In the genomic region with DNA sequence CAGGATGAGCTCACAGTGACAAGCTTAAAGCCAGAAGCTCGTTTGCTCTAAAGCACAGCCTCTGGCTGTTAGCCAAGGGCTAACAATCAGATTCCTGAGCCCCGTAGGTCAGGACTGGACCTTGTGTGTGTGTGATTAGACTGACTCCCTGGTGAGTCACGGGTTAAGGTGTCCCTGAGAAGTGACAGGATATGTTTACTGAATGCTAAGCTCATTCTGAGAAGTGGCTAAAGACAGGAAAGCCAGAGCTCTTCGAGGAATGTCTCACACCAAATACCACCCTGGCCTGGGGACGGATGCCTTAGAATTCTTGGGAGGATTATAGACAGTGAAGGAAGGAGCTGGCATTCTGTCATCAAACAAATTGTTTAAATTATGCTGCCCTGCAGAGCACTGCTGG, we compare ENCODE assay signal across 8 mouse cellular contexts. TPM values are rescaled to one million over a fixed set of nuclear protein-coding genes. Genes with fewer than 3 reads are reported as not detected.
DNase-seq lines count a peak whose midpoint lies in the region; ATAC-seq and TF ChIP-seq lines count a peak whose summit lies in the region.

No protein-coding gene starts in this region.

- no peaks in the 10 kb centered on the region for H3K9me3 ChIP-seq in embryonic facial prominence, embryonic 15.5 days (replicated peaks)
- no peaks in the 10 kb centered on the region for H3K9me3 ChIP-seq in limb, embryonic 13.5 days

- peak overlapping the region; percentile 46 for H3K27ac ChIP-seq in liver, adult 2 months (replicated peaks; ENCODE audit: insufficient read depth, low read depth, low read length)
- H3K27ac ChIP-seq in embryonic facial prominence, embryonic 15.5 days (replicated peaks): peak overlapping the region; percentile 85
- H3K27ac ChIP-seq in limb, embryonic 13.5 days: peak overlapping the region; percentile 81
- H3K27ac ChIP-seq in layer of hippocampus, adult 2 months: no peak overlapping the region

- no peak overlapping the region for H3K4me3 ChIP-seq in liver, adult 2 months (ENCODE audit: insufficient read depth, low read depth, low read length)
- H3K4me3 ChIP-seq in embryonic facial prominence, embryonic 15.5 days (replicated peaks): no peak overlapping the region
- no peak overlapping the region for H3K4me3 ChIP-seq in limb, embryonic 13.5 days
- H3K4me3 ChIP-seq in layer of hippocampus, adult 2 months: no peak overlapping the region

- peaks cover 11% of the 10 kb centered on the region for H3K36me3 ChIP-seq in liver, adult 2 months (ENCODE audit: control insufficient read depth, insufficient read depth, low read length)
- H3K36me3 ChIP-seq in embryonic facial prominence, embryonic 15.5 days: peaks cover 65% of the 10 kb centered on the region
- H3K36me3 ChIP-seq in limb, embryonic 13.5 days: peaks cover 75% of the 10 kb centered on the region

- TF ChIP-seq CTCF in liver, adult 2 months (IDR thresholded peaks at IDR 0.05; ENCODE audit: low read depth, low read length): no peak
- TF ChIP-seq CTCF in layer of hippocampus, adult 2 months (conservative IDR thresholded peaks at IDR 0.05): no peak

- 0 out of 2 replicates have a peak overlapping the region, but pooled peaks have one; percentile 17 for H3K4me2 ChIP-seq in embryonic facial prominence, embryonic 15.5 days (replicated peaks)
- no peak overlapping the region for H3K4me2 ChIP-seq in limb, embryonic 13.5 days (replicated peaks)

- no peak for TF ChIP-seq POLR2A in liver, adult 2 months (IDR thresholded peaks at IDR 0.05; ENCODE audit: extremely low read depth, insufficient read depth, low read length)

- peaks cover 20% of the 10 kb centered on the region for H3K4me1 ChIP-seq in liver, adult 2 months (ENCODE audit: control insufficient read depth, insufficient read depth, low read length)
- H3K4me1 ChIP-seq in embryonic facial prominence, embryonic 15.5 days: peaks cover 38% of the 10 kb centered on the region
- peaks cover 24% of the 10 kb centered on the region for H3K4me1 ChIP-seq in limb, embryonic 13.5 days

- no peaks in the 10 kb centered on the region for H3K27me3 ChIP-seq in liver, adult 2 months (ENCODE audit: control insufficient read depth, insufficient read depth, low read length)
- no peaks in the 10 kb centered on the region for H3K27me3 ChIP-seq in embryonic facial prominence, embryonic 15.5 days
- H3K27me3 ChIP-seq in limb, embryonic 13.5 days: no peaks in the 10 kb centered on the region

- H3K79me2 ChIP-seq in liver, adult 2 months (ENCODE audit: control insufficient read depth, insufficient read depth, low read length): no peaks in the 10 kb centered on the region

- no peak for DNase-seq in liver, adult 2 months (ENCODE audit: extremely low read depth, low read depth, low spot score)
- no peak for DNase-seq in liver
- DNase-seq in retina, embryonic 14.5 days (ENCODE audit: low spot score): peak; percentile 5
- DNase-seq in layer of hippocampus, adult 2 months (ENCODE audit: low spot score in 2 of 2): no peak
- no peak for DNase-seq in urinary bladder, postnatal 10 days (ENCODE audit: low spot score)
- no peak for DNase-seq in layer of hippocampus, postnatal 25 days (ENCODE audit: extremely low spot score in 1 of 2, low spot score in 1 of 2)

- ATAC-seq in embryonic facial prominence, embryonic 15.5 days (ENCODE audit: insufficient number of reproducible peaks, low FRiP score, low TSS enrichment, low read depth): peak; percentile 31
- ATAC-seq in limb, embryonic 13.5 days (ENCODE audit: low FRiP score, low read depth): no peak

- peak overlapping the region; percentile 22; the same call in 1 of the 2 replicates for H3K9ac ChIP-seq in liver, adult 2 months (ENCODE audit: low read depth, low read length)
- no peak overlapping the region for H3K9ac ChIP-seq in embryonic facial prominence, embryonic 15.5 days
- peak overlapping the region; percentile 25; the same call in 1 of the 2 replicates for H3K9ac ChIP-seq in limb, embryonic 13.5 days

- WGBS in liver, adult 2 months: 6% methylated on average over 5 of the region's 5 CpGs
- 3% methylated on average over 5 of the region's 5 CpGs for WGBS in embryonic facial prominence, embryonic 15.5 days
- WGBS in limb, embryonic 13.5 days: 4% methylated on average over 5 of the region's 5 CpGs

RNA-seq across cellular contexts. Expression of gene Rps16, which starts 7.5 kb away (rescaled TPM):
- total RNA-seq in liver, adult 2 months (2014; rRNA removed): 110 and 136 TPM in 2 replicates
- polyA plus RNA-seq in liver, adult 2 months (2012; rRNA removed): 471 and 577 TPM in 2 replicates
- 1,000 and 1,004 TPM in 2 replicates for polyA plus RNA-seq in embryonic facial prominence, embryonic 15.5 days (2015; fragmentation: Nextera tagmentation; extraction: Ambion mirVana)
- 908 and 932 TPM in 2 replicates for polyA plus RNA-seq in limb, embryonic 13.5 days (2015; fragmentation: Nextera tagmentation; extraction: Ambion mirVana)
- 100 to 1,000 TPM; 490 to 496 TPM for total RNA-seq in layer of hippocampus, adult 2 months (2021)
- total RNA-seq in layer of hippocampus, postnatal 25 days (2021): 100 to 1,000 TPM; 431 to 496 TPM

RNA-seq across cellular contexts. Expression of gene Plekhg2, which starts 14.4 kb away (rescaled TPM):
- total RNA-seq in liver, adult 2 months (2014; rRNA removed): 0.65 and 1.3 TPM in 2 replicates
- 3.3 and 3.5 TPM in 2 replicates for polyA plus RNA-seq in liver, adult 2 months (2012; rRNA removed)
- 66.8 and 76.1 TPM in 2 replicates for polyA plus RNA-seq in embryonic facial prominence, embryonic 15.5 days (2015; fragmentation: Nextera tagmentation; extraction: Ambion mirVana)
- 89.5 and 98.3 TPM in 2 replicates for polyA plus RNA-seq in limb, embryonic 13.5 days (2015; fragmentation: Nextera tagmentation; extraction: Ambion mirVana)
- 1 to 10 TPM; 5.9 to 6.8 TPM for total RNA-seq in layer of hippocampus, adult 2 months (2021)
- 1 to 10 TPM; 6.2 to 8.9 TPM for total RNA-seq in layer of hippocampus, postnatal 25 days (2021)

RNA-seq across cellular contexts. Expression of gene Supt5, which starts 19.4 kb away (rescaled TPM):
- 15.1 and 20.7 TPM in 2 replicates for total RNA-seq in liver, adult 2 months (2014; rRNA removed)
- 52.3 and 67.3 TPM in 2 replicates for polyA plus RNA-seq in liver, adult 2 months (2012; rRNA removed)
- 93.3 and 98.8 TPM in 2 replicates for polyA plus RNA-seq in embryonic facial prominence, embryonic 15.5 days (2015; fragmentation: Nextera tagmentation; extraction: Ambion mirVana)
- 98.8 and 106 TPM in 2 replicates for polyA plus RNA-seq in limb, embryonic 13.5 days (2015; fragmentation: Nextera tagmentation; extraction: Ambion mirVana)
- total RNA-seq in layer of hippocampus, adult 2 months (2021): 100 to 1,000 TPM; 117 to 123 TPM
- 100 to 1,000 TPM; 108 to 124 TPM for total RNA-seq in layer of hippocampus, postnatal 25 days (2021)

RNA-seq across cellular contexts. Expression of gene Zfp36, which starts 22.1 kb away (rescaled TPM):
- 16.4 and 25.4 TPM in 2 replicates for total RNA-seq in liver, adult 2 months (2014; rRNA removed)
- 41.1 and 54.3 TPM in 2 replicates for polyA plus RNA-seq in liver, adult 2 months (2012; rRNA removed)
- polyA plus RNA-seq in embryonic facial prominence, embryonic 15.5 days (2015; fragmentation: Nextera tagmentation; extraction: Ambion mirVana): 20.2 and 23.5 TPM in 2 replicates
- 8.9 and 10.3 TPM in 2 replicates for polyA plus RNA-seq in limb, embryonic 13.5 days (2015; fragmentation: Nextera tagmentation; extraction: Ambion mirVana)
- 1 to 10 TPM; 2.0 to 3.2 TPM for total RNA-seq in layer of hippocampus, adult 2 months (2021)
- total RNA-seq in layer of hippocampus, postnatal 25 days (2021): 1 to 10 TPM; 2.7 to 2.8 TPM

RNA-seq across cellular contexts. Expression of gene Med29, which starts 34.5 kb away (rescaled TPM):
- 13.4 and 17.6 TPM in 2 replicates for total RNA-seq in liver, adult 2 months (2014; rRNA removed)
- 49.2 and 50.9 TPM in 2 replicates for polyA plus RNA-seq in liver, adult 2 months (2012; rRNA removed)
- 47.7 and 52.1 TPM in 2 replicates for polyA plus RNA-seq in embryonic facial prominence, embryonic 15.5 days (2015; fragmentation: Nextera tagmentation; extraction: Ambion mirVana)
- 47.9 and 55.0 TPM in 2 replicates for polyA plus RNA-seq in limb, embryonic 13.5 days (2015; fragmentation: Nextera tagmentation; extraction: Ambion mirVana)
- 10 to 100 TPM; 17.7 to 18.7 TPM for total RNA-seq in layer of hippocampus, adult 2 months (2021)
- 10 to 100 TPM; 19.3 to 22.0 TPM for total RNA-seq in layer of hippocampus, postnatal 25 days (2021)
